Mouse (Mus musculus) inflammation-experienced regulatory T-cells, adult 16 weeks (primary cell): ENCODE results near the gene Ccdc9. TPM values are rescaled to one million over a fixed set of nuclear protein-coding genes. Genes with fewer than 3 reads are reported as not detected.

Experiments used
- polyA plus RNA-seq: library from polyadenylated mRNA; unstranded; fragments of 100-300 nt; shearing (Covaris generic); gene quantifications from one replicate; pipeline ENCODE4 v1.2.1, GENCODE M21; 2017

The Ccdc9 gene
- polyA plus RNA-seq = 58.0 TPM

DNA sequence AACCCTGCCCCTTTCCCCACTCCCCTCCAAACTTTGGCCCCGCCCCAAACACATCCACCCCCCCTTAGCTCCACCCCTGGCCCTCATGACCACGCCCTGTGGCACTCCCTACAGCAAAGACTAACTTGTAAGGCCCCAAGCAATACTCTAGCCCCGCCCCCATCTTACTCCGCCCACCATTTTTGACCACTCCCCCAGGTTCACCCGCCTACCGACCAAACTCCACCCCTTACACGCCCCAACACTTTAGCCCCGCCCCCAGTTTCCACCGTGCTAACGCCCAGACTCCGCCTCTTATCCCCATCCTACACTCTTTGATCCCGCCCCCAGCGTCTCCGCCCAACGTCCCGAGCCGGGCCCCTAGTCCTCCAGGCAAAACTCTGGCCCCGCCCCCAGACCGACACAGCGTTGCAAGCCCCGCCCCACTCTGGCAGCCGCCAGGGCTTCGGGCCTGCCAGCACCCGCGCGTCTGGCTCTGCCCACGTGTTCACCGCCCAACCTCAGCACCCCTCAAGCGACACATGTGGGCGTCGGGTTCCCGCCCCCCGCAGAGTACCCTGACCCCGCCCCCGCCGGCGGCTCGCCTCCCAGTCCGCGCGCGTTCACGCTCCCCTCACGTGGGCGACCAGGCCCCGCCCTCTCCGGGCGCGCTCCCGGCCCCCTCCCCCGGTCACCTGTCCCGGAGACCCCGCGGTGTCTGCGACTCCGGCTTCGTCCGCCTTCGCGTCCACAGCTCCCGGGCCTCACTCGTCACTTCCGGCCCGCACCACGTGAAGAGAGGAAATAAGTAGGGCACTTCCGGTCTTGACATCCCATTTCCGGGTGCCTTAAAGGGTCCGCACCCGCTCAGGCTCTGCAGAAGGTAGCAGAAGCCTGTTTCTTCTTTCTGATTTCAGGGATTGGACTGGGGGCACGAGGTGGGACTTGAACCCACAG lies at the start of gene Ccdc9:
TSS of gene Ccdc9 (minus strand) at position 770 of the 936 bp plus-strand sequence.

DNA sequence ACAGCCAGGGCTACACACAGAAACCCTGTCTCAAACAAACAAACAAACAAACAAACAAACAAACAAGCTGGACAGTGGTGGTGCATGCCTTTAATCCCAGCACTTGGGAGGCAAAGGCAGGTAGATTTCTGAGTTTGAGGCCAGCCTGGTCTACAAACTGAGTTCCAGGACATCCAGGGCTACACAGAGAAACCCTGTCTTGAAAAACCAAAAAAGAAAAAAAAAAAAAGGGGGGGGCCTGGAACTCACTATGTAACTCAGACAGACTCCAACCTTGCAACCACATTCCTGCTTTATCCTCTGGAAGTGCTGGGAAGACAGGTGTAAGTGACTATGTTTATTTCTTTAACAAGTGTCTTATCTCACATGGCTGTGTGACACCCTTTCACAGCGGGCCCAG lies 21.5 kb upstream of the Ccdc9 start, which contains the start of gene Bbc3:
TSS of gene Bbc3 (plus strand) at position 301 of the 400 bp plus-strand sequence.

DNA sequence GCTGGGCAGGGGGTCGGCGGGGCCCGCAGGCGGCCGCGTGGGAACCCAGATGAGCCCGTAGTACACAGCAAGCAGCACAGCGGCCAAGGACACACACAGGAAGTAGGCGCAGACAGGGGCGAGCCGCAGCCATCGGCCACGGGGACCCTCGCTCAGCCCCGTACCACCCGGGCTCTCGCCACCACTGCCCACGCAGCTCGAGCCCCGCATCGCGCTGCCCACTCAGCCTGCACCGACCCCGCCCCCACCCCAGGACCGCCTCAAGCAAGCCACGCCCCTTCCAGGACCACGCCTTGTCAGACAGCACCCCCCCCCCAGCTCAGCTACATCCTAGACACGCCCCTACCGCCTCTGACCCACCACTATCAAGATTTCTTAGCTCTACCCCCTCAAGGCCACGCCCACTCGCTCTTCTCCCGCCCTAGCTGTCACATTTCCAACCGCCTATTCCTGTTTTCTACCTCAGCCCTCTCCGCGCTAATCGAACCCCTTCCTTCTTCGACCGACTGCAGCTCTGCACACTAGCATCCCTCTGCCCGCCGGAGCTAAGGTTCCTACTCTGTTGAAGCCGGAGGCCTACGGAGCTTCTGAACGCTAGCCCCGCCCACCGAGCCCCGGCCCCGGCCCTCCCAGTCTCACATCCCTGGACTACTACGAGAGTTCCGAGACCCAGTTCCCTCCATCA lies 13.4 kb downstream of the Ccdc9 start, which contains the start of gene Inafm1:
TSS of gene Inafm1 (minus strand) at position 537 of the 685 bp plus-strand sequence.

DNA sequence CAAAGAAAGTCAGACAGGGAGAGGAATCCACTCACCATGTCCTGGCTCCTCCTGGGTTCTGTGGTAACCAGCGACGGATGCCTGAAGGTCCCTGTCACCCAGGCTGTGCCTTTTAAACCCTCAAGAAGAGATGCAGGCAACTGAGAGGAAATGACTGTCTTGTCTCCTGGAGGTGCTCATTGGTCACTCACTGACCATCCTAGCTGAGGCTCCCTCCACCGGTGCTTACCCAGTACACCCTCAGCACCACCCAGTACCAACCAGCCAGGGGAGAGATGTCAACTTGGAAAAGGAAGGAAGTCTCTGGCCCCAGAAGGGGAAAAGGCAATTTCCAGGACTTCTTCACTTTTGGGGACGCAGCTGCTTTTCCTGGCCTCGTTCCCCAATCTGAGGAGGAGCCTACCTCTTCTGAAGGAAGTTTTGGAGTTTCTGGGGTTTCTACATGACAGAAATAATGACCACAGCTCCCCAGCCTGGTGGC lies 27.4 kb downstream of the Ccdc9 start, which contains the start of gene C5ar1:
TSS of gene C5ar1 (minus strand) at position 431 of the 481 bp plus-strand sequence.

DNA sequence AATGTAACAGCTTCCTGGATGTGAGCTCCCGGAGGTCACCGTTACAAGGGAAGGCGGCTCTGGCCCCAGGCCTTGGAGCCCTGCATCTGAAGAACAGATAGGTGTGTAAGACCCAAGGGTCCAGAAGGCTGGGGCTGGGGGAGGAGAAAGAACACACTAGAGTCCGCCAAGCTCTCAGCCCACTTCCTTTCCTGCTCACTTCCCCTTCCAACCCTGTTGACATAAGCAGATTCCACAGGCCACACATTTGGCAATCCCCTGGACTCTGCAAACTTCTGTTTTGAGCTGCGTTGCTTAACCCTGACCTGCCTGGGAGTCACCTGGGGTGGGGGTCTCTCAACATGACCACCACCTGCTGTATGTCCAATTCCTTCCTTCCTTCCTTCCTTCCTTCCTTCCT lies 42.5 kb downstream of the Ccdc9 start, which contains the start of gene C5ar2:
TSS of gene C5ar2 (minus strand) at position 88 of the 400 bp plus-strand sequence.

Other genes with a start within 250 kb of the Ccdc9 start
- gene Bicra, start 238.9 kb downstream of the Ccdc9 start, polyA plus RNA-seq = 5.9 TPM
- gene Zfp541, start 225.0 kb downstream of the Ccdc9 start, polyA plus RNA-seq = 0.06 TPM
- gene Napa, start 188.3 kb downstream of the Ccdc9 start, polyA plus RNA-seq = 262 TPM
- 28.6 TPM for gene Kptn, start 166.9 kb downstream of the Ccdc9 start, polyA plus RNA-seq
- not detected for gene Slc8a2, start 157.0 kb downstream of the Ccdc9 start, polyA plus RNA-seq
- gene Meis3, start 111.7 kb downstream of the Ccdc9 start, polyA plus RNA-seq = 82.0 TPM
- 47.9 TPM for gene Dhx34, start 64.8 kb downstream of the Ccdc9 start, polyA plus RNA-seq
- 0.09 TPM for gene C5ar2, start 42.6 kb downstream of the Ccdc9 start, polyA plus RNA-seq
- gene C5ar1, start 27.3 kb downstream of the Ccdc9 start, polyA plus RNA-seq = not detected
- 1.1 TPM for gene Inafm1, start 13.2 kb downstream of the Ccdc9 start, polyA plus RNA-seq
- 9.8 TPM for gene Bbc3, start 21.6 kb upstream of the Ccdc9 start, polyA plus RNA-seq
- 156 TPM for gene Sae1, start 101.0 kb upstream of the Ccdc9 start, polyA plus RNA-seq
- 25.3 TPM for gene Zc3h4, start 114.1 kb upstream of the Ccdc9 start, polyA plus RNA-seq
- 10.9 TPM for gene Tmem160, start 166.0 kb upstream of the Ccdc9 start, polyA plus RNA-seq
- gene Npas1, start 190.9 kb upstream of the Ccdc9 start, polyA plus RNA-seq = not detected